Mouse (Mus musculus): ENCODE data around the gene Cipc. TPM values are rescaled to one million over a fixed set of nuclear protein-coding genes. Genes with fewer than 3 reads are reported as not detected.

The Cipc gene
- total and polyA plus RNA-seq, 3 experiments: 42.7 to 89.5 (median 70.0) TPM

DNA sequence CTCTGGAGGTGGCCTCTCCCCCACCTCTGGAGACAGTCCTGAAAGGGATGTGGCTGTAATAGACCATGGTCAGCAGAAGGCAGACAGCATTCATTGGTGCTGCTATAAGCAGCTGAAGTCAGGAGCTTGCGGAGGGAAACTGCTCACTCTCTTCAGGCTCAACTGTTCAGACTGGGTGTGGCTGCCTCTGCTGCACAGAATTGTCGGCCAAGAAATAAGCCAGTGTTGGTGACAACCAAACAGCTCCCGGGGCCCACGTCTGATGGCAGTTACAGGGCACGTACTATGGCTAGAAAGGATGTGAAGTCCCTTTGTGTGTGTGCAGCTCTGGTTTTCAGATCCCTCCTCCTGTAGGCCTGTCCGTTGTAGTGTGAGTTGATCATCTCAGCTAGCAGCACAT, 32.1 kb upstream of the Cipc start:
- H3K27me3 ChIP-seq (ENCODE audit: insufficient read depth, low read length): no peaks in the 10 kb centered on the region
- H3K4me3 ChIP-seq (ENCODE audit: low read depth, low read length): peak overlapping the region; percentile 60; the same call in 1 of the 2 replicates
- no peaks in the 10 kb centered on the region for H3K36me3 ChIP-seq (replicated peaks)
- TF ChIP-seq CTCF (IDR thresholded peaks at IDR 0.05; ENCODE audit: low read depth, low read length) (no peak), POLR2AphosphoS5 (IDR thresholded peaks at IDR 0.05; ENCODE audit: insufficient replicate concordance, low read depth, low read length) (no peak), GATA2 (IDR thresholded peaks at IDR 0.05; ENCODE audit: borderline replicate concordance, low read depth, low read length) (no peak), GATA1 (IDR thresholded peaks at IDR 0.05; ENCODE audit: borderline replicate concordance, low read length) (no peak), TAL1 (conservative IDR thresholded peaks at IDR 0.05; ENCODE audit: low read depth, low read length) (no peak)
- H3K9me3 ChIP-seq (replicated peaks): no peaks in the 10 kb centered on the region
- H3K4me1 ChIP-seq (ENCODE audit: insufficient read depth, low read depth, low read length): peaks cover 92% of the 10 kb centered on the region
- DNase-seq (ENCODE audit: low spot score): peak; percentile 47
- ATAC-seq (ENCODE audit: extremely low read depth, insufficient number of reproducible peaks, low FRiP score, poor library complexity, severe bottlenecking): peak; percentile 51

- H3K4me1 ChIP-seq (ENCODE audit: insufficient read depth, low read depth, low read length): peaks cover 88% of the 10 kb centered on the region
- DNase-seq (ENCODE audit: low spot score): no peak
Measured at GRCm38 (mm10) chr12:86915617-86916016, 31.2 kb upstream of the Cipc start.

DNA sequence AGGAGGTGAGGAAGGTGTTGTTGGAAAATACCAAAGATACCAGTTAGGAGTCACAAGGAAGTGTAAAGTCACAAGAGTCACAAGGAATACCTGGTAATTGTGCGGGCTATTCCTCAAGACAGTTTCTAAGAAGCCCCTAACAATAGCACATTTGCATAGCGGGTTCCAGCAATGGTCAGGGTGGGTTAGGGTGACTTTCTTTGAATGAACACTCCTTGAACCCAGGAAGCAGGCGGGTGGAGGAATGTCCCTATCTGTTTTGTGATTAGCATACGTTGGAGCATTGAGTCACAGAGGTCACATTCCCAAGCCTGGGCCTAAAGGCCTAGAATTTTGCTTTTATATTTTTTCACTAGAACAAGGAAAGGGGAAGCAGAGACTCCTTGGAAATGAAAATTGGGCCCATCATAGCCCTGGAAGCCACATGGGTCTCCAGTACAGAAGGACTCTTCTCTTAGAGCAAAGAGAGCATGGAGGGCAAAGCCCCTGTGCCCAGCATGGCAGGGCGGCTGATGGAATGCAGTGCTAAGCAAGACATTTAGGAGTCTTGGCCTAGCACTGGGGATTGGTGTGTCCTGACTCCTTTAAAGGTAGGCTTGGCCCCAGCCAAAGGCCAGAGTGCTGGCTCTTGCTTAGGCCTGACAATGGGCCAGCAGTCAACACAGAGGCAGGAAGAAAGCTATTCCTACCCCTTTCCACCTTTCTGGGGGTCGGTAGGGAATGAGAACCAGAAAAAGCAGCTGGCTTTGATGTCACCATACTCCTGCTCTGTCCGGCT, 29.9 kb upstream of the Cipc start:
- H3K27me3 ChIP-seq (ENCODE audit: insufficient read depth, low read length): no peaks in the 10 kb centered on the region
- ATAC-seq (ENCODE audit: extremely low read depth, insufficient number of reproducible peaks, low FRiP score, poor library complexity, severe bottlenecking) (no peak), DNase-seq (ENCODE audit: low spot score) (no peak)
- peaks cover 81% of the 10 kb centered on the region for H3K4me1 ChIP-seq (ENCODE audit: insufficient read depth, low read depth, low read length)
- TF ChIP-seq TAL1 (conservative IDR thresholded peaks at IDR 0.05; ENCODE audit: low read depth, low read length): no peak
- no peak for TF ChIP-seq GATA1 (IDR thresholded peaks at IDR 0.05; ENCODE audit: borderline replicate concordance, low read length)
- TF ChIP-seq CTCF (IDR thresholded peaks at IDR 0.05; ENCODE audit: low read depth, low read length): no peak
- no peak for TF ChIP-seq GATA2 (IDR thresholded peaks at IDR 0.05; ENCODE audit: borderline replicate concordance, low read depth, low read length)
- no peak for TF ChIP-seq POLR2AphosphoS5 (IDR thresholded peaks at IDR 0.05; ENCODE audit: insufficient replicate concordance, low read depth, low read length)
- no peak overlapping the region for H3K4me3 ChIP-seq (ENCODE audit: low read depth, low read length)
- H3K36me3 ChIP-seq (replicated peaks): no peaks in the 10 kb centered on the region
- H3K9me3 ChIP-seq (replicated peaks): no peaks in the 10 kb centered on the region

More at GRCm38 (mm10) chr12:86915617-86916016, 31.2 kb upstream of the Cipc start:
- H3K36me3 ChIP-seq (replicated peaks): no peaks in the 10 kb centered on the region
- H3K4me3 ChIP-seq (ENCODE audit: low read depth, low read length): no peak overlapping the region; the same call in 1 of the 2 replicates
- no peak for TF ChIP-seq CTCF (IDR thresholded peaks at IDR 0.05; ENCODE audit: low read depth, low read length)
- TF ChIP-seq TAL1 (conservative IDR thresholded peaks at IDR 0.05; ENCODE audit: low read depth, low read length): no peak
- no peak for TF ChIP-seq GATA2 (IDR thresholded peaks at IDR 0.05; ENCODE audit: borderline replicate concordance, low read depth, low read length)
- no peak for TF ChIP-seq POLR2AphosphoS5 (IDR thresholded peaks at IDR 0.05; ENCODE audit: insufficient replicate concordance, low read depth, low read length)
- no peak for TF ChIP-seq GATA1 (IDR thresholded peaks at IDR 0.05; ENCODE audit: borderline replicate concordance, low read length)
- no peaks in the 10 kb centered on the region for H3K9me3 ChIP-seq (replicated peaks)
- ATAC-seq (ENCODE audit: extremely low read depth, insufficient number of reproducible peaks, low FRiP score, poor library complexity, severe bottlenecking): no peak
- H3K27me3 ChIP-seq (ENCODE audit: insufficient read depth, low read length): no peaks in the 10 kb centered on the region

GRCm38 (mm10) chr12:86918361-86918967, 28.4 kb upstream of the Cipc start:
- H3K27me3 ChIP-seq (ENCODE audit: insufficient read depth, low read length): no peaks in the 10 kb centered on the region
- H3K4me3 ChIP-seq (ENCODE audit: low read depth, low read length): peak overlapping the region; percentile 66; the same call in 1 of the 2 replicates
- H3K36me3 ChIP-seq (replicated peaks): no peaks in the 10 kb centered on the region
- peak; percentile 74 for DNase-seq (ENCODE audit: low spot score)
- TF ChIP-seq POLR2AphosphoS5 (IDR thresholded peaks at IDR 0.05; ENCODE audit: insufficient replicate concordance, low read depth, low read length) (no peak), TAL1 (conservative IDR thresholded peaks at IDR 0.05; ENCODE audit: low read depth, low read length) (no peak), GATA2 (IDR thresholded peaks at IDR 0.05; ENCODE audit: borderline replicate concordance, low read depth, low read length) (no peak), CTCF (IDR thresholded peaks at IDR 0.05; ENCODE audit: low read depth, low read length) (no peak), GATA1 (IDR thresholded peaks at IDR 0.05; ENCODE audit: borderline replicate concordance, low read length) (no peak)
- ATAC-seq (ENCODE audit: extremely low read depth, insufficient number of reproducible peaks, low FRiP score, poor library complexity, severe bottlenecking): peak; percentile 79
- H3K9me3 ChIP-seq (replicated peaks): no peaks in the 10 kb centered on the region
- H3K4me1 ChIP-seq (ENCODE audit: insufficient read depth, low read depth, low read length): peaks cover 71% of the 10 kb centered on the region

- Histone ChIP-seq H3K4me1 (ENCODE audit: insufficient read depth, low read depth, low read length) (peaks cover 71% of the 10 kb centered on the region), H3K27me3 (ENCODE audit: insufficient read depth, low read length) (no peaks in the 10 kb centered on the region), H3K4me3 (ENCODE audit: low read depth, low read length) (peak overlapping the region; percentile 56; the same call in 1 of the 2 replicates), H3K9me3 (replicated peaks) (no peaks in the 10 kb centered on the region), H3K36me3 (replicated peaks) (no peaks in the 10 kb centered on the region)
- 0 out of 2 replicates have a peak, but pooled peaks have one; percentile 10 for ATAC-seq (ENCODE audit: extremely low read depth, insufficient number of reproducible peaks, low FRiP score, poor library complexity, severe bottlenecking)
- TF ChIP-seq CTCF (IDR thresholded peaks at IDR 0.05; ENCODE audit: low read depth, low read length): 0 out of 2 replicates have a peak, but pooled peaks have one; percentile 2
- TF ChIP-seq TAL1 (conservative IDR thresholded peaks at IDR 0.05; ENCODE audit: low read depth, low read length): no peak
- DNase-seq (ENCODE audit: low spot score): no peak
Measured at GRCm38 (mm10) chr12:86918983-86919722, 27.7 kb upstream of the Cipc start.

GRCm38 (mm10) chr12:86923837-86924236, 23.0 kb upstream of the Cipc start:
- DNase-seq (ENCODE audit: low spot score) (peak; percentile 70), ATAC-seq (ENCODE audit: extremely low read depth, insufficient number of reproducible peaks, low FRiP score, poor library complexity, severe bottlenecking) (peak; percentile 60; the same call in 1 of the 2 replicates)
- Histone ChIP-seq H3K27me3 (ENCODE audit: insufficient read depth, low read length) (peaks cover 5% of the 10 kb centered on the region; the same call in 1 of the 2 replicates), H3K4me3 (ENCODE audit: low read depth, low read length) (no peak overlapping the region), H3K4me1 (ENCODE audit: insufficient read depth, low read depth, low read length) (peaks cover 28% of the 10 kb centered on the region), H3K36me3 (replicated peaks) (no peaks in the 10 kb centered on the region), H3K9me3 (replicated peaks) (peaks cover 11% of the 10 kb centered on the region)
- TF ChIP-seq GATA2 (IDR thresholded peaks at IDR 0.05; ENCODE audit: borderline replicate concordance, low read depth, low read length): no peak
- peak; percentile 95 for TF ChIP-seq CTCF (IDR thresholded peaks at IDR 0.05; ENCODE audit: low read depth, low read length)
